Mouse (Mus musculus) erythroblast, embryonic 14.5 days (primary cell): ENCODE measurements around the gene Sp7.

Experiments used
- GATA1 ChIP-seq: IDR thresholded peaks from 2 replicates; pipeline ENCODE4 v1.6.1; 2012; ENCODE audit warnings: low read length, inconsistent platforms, mixed read lengths
- TAL1 ChIP-seq: IDR thresholded peaks from 3 replicates; pipeline ENCODE4 v1.6.1; 2012; ENCODE audit warnings: low read length, inconsistent platforms, mixed read lengths

DNA sequence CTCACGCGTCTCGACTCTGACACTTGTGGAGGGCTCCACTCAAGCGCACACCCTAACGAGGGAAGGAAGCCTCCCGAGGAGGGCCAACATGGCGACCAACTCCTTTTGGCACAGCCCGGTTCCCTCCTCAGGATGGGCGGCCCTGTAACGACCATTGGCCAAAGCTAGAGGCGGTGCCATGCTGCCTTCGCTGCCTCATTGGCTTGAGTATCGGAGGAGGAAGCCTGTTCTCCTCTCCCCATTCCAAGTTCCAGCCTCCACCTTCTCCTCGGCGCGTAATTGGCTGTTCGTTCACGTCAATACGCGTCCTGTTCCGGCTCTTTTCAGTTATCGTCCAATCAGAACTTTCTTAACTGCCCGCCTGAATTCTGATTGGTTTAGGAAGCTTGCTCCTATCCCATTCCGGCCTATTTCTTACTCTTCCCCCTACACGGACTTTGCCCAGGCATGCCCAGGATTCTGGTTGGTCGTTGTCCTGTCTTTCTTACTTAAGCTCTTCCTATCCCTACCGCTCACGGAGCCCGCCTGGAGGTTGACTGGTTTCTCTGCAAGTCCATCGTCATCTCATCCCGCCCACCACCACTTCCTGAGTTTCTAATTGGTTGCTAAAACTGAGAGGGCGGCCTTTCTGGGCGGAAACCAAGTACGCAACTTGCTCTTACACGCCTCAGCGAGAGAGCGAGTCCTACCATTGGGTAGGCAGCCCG, 38.7 kb upstream of the Sp7 start, which contains the start of gene Sp1:
- TF ChIP-seq TAL1 (no peak), GATA1 (no peak)
